Mouse (Mus musculus) cerebellum, adult 8-10 months (tissue): Measurements from ENCODE around the gene Ccnb2.

ENCODE experiments used
- DNase-seq: peaks from one replicate; pipeline ENCODE4 v3.0.0; 2022

Gene Ccnb2

DNA sequence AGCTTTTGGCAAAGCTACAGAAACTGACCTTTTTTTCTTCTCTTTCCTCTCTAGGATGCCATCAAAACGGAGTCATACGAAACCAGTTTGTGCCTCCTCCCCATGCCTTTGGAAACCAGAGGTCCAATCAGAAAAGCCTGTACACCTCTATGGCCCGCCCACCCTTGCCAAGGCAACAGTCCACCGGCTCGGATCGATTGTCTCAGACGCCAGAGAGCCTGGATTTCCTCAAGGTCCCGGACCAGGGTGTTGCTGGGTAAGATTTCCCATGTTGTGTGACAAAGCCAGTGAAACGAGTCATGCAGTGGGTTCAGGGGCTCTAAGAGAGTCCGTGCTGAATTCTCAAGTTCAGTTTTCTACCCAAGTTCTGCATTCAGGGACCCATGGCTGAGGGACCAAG lies 37.6 kb downstream of the Ccnb2 start:
- no peak for DNase-seq

DNA sequence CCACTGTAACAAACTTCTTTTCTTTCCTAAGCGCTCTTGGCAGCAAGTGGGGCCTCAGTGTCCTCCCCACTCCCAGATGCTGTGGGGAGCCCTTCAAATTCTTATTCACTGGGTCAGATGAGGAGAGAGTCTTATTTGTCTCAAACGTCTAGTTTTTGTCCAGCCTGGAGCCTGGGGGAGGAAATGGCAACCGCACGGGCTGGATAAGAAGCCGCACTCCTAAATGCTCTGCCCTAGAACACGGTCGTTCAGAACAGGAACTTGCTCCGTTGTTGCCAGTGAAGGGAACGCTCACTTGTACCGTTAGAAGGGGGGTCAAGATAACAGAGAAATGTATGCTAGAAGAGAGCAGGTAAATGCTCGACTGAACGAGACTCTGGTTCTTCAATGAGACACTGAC lies 39.3 kb downstream of the Ccnb2 start:
- DNase-seq: no peak

DNA sequence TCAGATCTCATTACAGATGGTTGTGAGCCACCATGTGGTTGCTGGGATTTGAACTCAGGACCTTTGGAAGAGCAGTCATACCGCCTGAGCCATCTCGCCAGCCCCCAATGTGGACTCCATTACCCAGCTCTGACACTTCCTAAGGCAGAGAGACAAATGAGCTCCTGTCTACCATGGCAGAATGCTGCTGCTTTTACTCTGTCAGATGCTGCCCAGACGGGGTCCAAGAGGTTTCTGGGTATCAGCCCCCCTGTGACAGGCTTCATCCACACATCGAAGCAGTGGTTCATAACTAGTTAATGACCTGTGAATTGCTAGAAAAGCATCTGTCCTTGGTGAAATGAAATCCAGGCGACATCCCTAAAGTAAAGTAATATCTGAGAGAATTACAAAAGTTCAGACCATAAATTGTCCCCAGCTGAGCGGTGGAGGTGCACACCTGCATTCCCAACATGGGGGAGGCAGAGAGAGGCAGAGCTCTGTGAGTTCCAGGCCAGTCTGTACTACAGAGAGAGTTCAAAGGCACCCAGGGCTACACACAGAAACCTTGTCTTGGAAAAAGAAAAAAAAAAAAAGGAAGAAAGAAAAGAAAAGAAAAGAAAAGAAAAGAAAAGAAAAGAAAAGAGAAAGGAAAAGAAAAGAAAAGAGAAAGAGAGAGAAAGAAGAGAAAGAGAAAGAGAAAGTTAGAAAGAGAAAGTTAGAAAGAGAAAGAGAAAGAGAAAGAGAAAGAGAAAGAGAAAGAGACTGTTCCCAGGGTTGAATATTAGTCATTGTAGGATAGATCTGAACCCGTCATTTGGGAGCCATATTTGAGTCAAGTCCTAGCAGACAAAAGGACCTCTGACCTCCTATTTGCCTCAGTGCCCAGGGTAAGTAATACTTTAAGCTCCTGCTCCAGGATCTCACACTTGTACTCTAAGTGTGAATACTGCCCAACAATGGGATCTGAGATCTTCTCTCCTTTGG lies 41.6 kb downstream of the Ccnb2 start:
- DNase-seq: no peak

DNA sequence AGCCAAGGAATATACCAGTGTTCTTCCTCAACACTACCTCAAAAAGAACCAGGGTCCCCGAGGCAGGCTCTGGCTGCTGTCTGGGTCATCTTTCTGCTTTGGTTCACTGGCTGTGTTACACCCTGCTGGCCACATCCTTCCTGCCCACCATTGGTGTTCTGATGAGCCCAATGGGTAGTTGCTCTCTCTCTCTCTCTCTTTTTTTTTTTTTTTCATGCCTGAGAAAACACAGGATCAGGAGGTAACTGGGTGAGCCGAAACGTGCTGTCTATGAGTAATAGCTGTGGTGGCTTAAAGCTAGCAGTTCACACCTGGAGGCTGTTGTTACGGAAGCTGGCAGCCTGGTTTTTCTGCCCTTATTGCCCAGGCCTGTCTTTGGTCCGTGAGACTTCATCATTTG lies 49.7 kb downstream of the Ccnb2 start:
- DNase-seq: no peak

DNA sequence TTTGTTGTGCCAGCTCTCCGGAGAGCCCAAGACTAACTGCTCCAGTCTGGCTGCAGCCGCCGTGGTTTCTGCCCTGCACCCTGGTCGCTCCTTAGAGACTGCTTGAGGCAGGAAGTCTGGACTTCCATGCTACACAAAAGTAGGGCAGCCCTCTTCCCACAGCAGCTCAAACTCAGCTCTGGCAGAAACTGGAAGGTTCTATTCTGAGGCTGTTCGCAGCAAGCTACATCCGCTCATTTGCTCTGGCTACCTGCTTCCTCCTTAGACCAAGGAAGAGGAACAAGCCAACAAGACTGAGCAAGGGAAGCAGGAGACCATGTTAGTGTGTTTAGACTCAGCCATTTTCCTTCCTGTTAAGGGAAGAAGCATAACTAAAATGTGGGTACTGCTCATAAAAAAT lies 54.4 kb downstream of the Ccnb2 start:
- no peak for DNase-seq

DNA sequence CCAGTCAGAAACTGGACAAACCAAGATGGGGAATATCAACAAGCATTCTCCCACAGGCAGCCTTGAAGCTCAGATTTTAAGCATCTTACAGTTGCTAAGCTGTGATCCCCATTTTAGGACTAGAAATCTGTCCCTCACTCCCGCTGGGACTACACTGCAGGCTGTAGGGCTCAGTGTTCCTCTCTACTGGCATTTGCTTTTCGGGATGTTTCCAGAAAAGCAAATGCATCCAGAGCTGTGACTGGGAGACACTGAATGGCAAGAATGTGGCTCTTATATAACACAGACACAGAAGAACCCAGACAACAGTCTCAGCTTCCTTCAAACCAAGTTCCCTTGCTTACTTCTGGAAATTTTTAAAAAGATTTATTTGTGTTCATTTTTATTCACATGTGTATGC lies 55.4 kb downstream of the Ccnb2 start:
- DNase-seq: no peak

DNA sequence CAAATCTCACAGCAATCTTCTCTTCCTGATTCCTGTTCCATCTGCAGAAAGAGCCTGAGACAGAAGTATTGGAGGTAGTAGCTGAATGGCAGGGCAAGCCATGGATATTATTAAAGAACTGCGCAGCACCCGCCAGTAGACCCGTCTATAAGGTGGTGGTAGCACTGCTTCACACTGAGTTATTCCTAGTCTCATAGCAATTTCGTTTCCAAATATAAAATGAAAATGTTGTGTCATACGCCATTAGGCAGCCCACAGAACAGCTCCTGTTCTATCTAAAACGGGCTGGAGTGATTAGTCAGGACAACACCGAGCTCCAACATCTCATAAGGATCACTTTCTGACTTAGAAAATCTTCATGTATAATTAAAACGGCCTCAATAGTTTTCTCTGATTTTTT lies 56.6 kb downstream of the Ccnb2 start:
- no peak for DNase-seq

DNA sequence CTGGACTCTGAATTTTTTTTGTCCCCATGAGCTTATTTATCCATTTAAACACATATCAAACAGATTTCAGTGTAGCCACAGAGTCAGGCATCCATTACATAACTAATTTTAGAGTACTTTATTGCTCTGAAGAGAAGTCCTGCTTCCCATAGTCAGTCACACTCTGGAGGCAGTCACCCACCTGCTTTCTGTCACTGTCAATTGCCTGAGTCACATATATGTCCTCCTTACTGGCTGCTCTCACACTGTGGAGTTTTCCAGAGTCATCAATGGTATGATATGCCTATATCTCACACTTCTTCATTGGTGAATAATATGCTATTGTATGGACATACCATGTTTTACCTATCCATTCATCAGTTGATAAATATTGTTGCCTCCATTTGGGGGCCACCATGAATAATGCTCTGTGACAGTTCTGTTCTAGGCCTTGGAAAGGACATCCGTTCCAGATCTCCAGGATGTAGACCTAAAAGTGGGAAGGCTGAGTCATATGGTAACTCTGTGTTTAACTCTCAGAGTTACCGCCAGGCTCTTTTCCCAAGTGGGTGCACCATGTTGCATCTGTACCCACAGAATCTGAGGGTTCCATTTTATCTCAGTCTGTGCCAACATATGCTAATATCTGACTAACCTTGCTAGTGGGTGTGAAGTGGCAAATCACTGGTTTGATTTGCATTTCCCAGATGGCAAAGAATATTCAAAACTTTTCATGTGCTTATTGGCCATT lies 61.8 kb downstream of the Ccnb2 start:
- DNase-seq: no peak
